Mouse (Mus musculus) intestine, embryonic 14.5 days (tissue): ENCODE results near the gene Klk4. TPM values are rescaled to one million over a fixed set of nuclear protein-coding genes. Genes with fewer than 3 reads are reported as not detected.

ENCODE experiments used
- ATAC-seq: fragments of 200-750 bp; cut with Nextera tagmentation; replicated peaks from 2 replicates; pipeline ENCODE4 v1.8.0; 2017; ENCODE audit warnings: low read depth, moderate number of reproducible peaks, moderate TSS enrichment, moderate library complexity; ENCODE audit not compliant: low FRiP score, low TSS enrichment
- DNase-seq: peaks from one replicate; pipeline ENCODE4 v3.0.0-alpha.2; 2018; ENCODE audit warnings: low spot score
- H3K27ac ChIP-seq: fragments of 300-500 bp; sonication (generic); 2 replicates; pipeline ENCODE4 v1.5.1; 2014; ENCODE audit warnings: low read depth, mild to moderate bottlenecking, control low read depth
- H3K27me3 ChIP-seq: fragments of 300-500 bp; sonication (generic); replicated peaks from 2 replicates; pipeline ENCODE4 v1.6.1; 2014; ENCODE audit warnings: low read length, control low read depth; ENCODE audit not compliant: control insufficient read depth, insufficient read depth
- H3K36me3 ChIP-seq: fragments of 300-500 bp; sonication (generic); 2 replicates; pipeline ENCODE4 v1.6.1; 2014; ENCODE audit warnings: low read length, control low read depth; ENCODE audit not compliant: control insufficient read depth, insufficient read depth
- H3K4me1 ChIP-seq: fragments of 300-500 bp; sonication (generic); replicated peaks from 2 replicates; pipeline ENCODE4 v1.6.1; 2014; ENCODE audit warnings: low read length, control low read depth, mixed read lengths; ENCODE audit not compliant: control insufficient read depth, insufficient read depth
- H3K4me2 ChIP-seq: fragments of 300-500 bp; sonication (generic); 2 replicates; pipeline ENCODE4 v1.6.1; 2014; ENCODE audit warnings: low read length
- H3K4me3 ChIP-seq: fragments of 300-500 bp; sonication (generic); 2 replicates; pipeline ENCODE4 v1.5.1; 2014; ENCODE audit warnings: low read depth, low read length, control low read depth, mixed read lengths
- H3K9ac ChIP-seq: fragments of 300-500 bp; sonication (generic); 2 replicates; pipeline ENCODE4 v1.6.1; 2014; ENCODE audit warnings: mild to moderate bottlenecking, low read length
- H3K9me3 ChIP-seq: fragments of 300-500 bp; sonication (generic); 2 replicates; pipeline ENCODE4 v1.6.1; 2016; ENCODE audit warnings: low read length, control low read depth; ENCODE audit not compliant: control insufficient read depth
- WGBS: fragments of 180-500 bp; shearing (Covaris S2); extraction: QIAGEN DNeasy Blood & Tissue Kit; methylation state at CpG from one replicate; pipeline ENCODE4 v1.1.7; 2014; 5-methylcytosine and 5-hydroxymethylcytosine counted together
- polyA plus RNA-seq: library from polyadenylated mRNA; unstranded; fragments of >200 nt; fragmentation: Nextera tagmentation; extraction: Ambion mirVana; gene quantifications from 2 replicates; pipeline ENCODE4 v1.2.1, GENCODE M21; 2014

Klk4 gene
- polyA plus RNA-seq, 1 experiment from 2014 or later, result not detected

GRCm38 (mm10) chr7:43891788-43892187 lies 10.8 kb downstream of the Klk4 start:
- no peak for DNase-seq
- no peak overlapping the region for H3K4me2 ChIP-seq
- no peaks in the 10 kb centered on the region for H3K9me3 ChIP-seq
- no peaks in the 10 kb centered on the region for H3K36me3 ChIP-seq
- no peak overlapping the region for H3K27ac ChIP-seq
- 33% methylated on average over 3 of the region's 3 CpGs for WGBS
- H3K9ac ChIP-seq, result no peak overlapping the region
- ATAC-seq, result no peak
- no peaks in the 10 kb centered on the region for H3K4me1 ChIP-seq
- no peaks in the 10 kb centered on the region for H3K27me3 ChIP-seq
- no peak overlapping the region for H3K4me3 ChIP-seq

- Histone ChIP-seq H3K4me3 (no peak overlapping the region), H3K27ac (no peak overlapping the region), H3K4me1 (no peaks in the 10 kb centered on the region), H3K36me3 (no peaks in the 10 kb centered on the region), H3K4me2 (no peak overlapping the region), H3K9ac (no peak overlapping the region), H3K27me3 (no peaks in the 10 kb centered on the region), H3K9me3 (no peaks in the 10 kb centered on the region)
- 18% methylated on average over 1 of the region's 1 CpGs for WGBS
- peak; percentile 89 for ATAC-seq
- DNase-seq, result peak; percentile 97
Observed at GRCm38 (mm10) chr7:43894836-43895235, 13.9 kb downstream of the Klk4 start.

DNA sequence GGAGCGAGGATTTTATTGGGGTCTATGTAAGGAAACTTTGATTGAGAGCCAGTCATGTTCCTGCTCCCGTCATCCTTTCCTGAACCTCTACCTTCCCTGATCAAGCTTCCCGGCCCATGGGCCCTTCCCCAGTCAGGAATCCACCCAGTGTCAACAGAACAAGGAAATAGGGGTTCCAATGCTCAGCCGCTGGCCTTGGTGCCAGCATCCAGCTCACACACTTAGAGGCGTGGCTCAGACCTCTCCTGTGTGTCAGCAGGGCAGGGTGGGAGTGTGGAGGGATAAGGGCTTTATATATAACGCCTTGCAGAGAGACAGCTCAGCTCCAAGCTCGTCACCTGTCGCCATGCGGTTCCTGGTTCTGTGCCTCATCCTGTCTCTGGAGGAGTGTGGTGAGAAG lies 33.9 kb downstream of the Klk4 start:
- Histone ChIP-seq H3K36me3 (no peaks in the 10 kb centered on the region), H3K27me3 (no peaks in the 10 kb centered on the region), H3K9ac (no peak overlapping the region), H3K9me3 (no peaks in the 10 kb centered on the region), H3K4me3 (no peak overlapping the region), H3K4me2 (no peak overlapping the region), H3K27ac (no peak overlapping the region), H3K4me1 (no peaks in the 10 kb centered on the region)
- DNase-seq (no peak), ATAC-seq (peak; percentile 78)
- WGBS, result 50% methylated on average over 9 of the region's 9 CpGs

DNA sequence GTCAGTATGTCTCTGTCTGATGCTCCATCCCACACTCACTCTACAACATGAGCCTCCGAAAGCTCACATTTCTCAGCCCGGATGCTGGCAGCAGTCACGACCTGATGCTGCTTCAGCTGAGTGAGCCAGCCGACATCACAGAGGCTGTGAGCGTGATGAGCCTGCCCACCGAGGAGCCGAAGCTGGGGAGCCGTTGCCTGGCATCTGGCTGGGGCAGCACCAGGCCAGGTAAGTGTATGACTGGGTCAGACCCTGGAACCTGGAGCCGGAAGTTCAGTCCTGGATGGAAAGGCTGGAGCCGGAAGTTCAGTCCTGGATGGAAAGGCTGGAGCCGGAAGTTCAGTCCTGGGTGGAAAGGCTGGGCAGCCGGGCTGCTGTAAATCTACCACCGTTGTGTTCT lies 37.5 kb downstream of the Klk4 start:
- Histone ChIP-seq H3K27ac (no peak overlapping the region), H3K9ac (no peak overlapping the region), H3K27me3 (no peaks in the 10 kb centered on the region), H3K4me2 (no peak overlapping the region), H3K36me3 (no peaks in the 10 kb centered on the region), H3K9me3 (no peaks in the 10 kb centered on the region), H3K4me3 (no peak overlapping the region), H3K4me1 (no peaks in the 10 kb centered on the region)
- no peak for DNase-seq
- WGBS, result 80% methylated on average over 13 of the region's 13 CpGs
- ATAC-seq, result no peak

DNA sequence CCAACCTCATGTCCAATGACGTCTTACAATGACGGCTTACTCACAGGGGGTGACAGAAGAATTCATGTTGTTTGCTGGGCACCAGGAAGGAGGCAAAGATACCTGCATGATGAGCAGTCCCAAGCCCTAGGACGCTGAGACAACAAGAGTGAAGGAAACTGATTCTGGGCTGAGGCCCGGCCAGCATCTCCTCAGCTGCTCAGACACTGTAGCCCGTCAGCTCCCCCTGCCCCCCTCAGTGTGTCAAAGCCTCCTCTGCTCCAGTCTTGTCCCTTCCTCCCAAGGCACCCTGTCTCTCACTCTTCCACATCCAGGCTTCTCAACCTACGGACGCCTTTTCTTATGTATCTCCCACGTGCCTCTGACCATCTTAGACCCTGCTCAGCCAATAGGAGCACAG lies 37.9 kb downstream of the Klk4 start:
- DNase-seq, result no peak
- no peaks in the 10 kb centered on the region for H3K4me1 ChIP-seq
- no peak overlapping the region for H3K4me3 ChIP-seq
- H3K9me3 ChIP-seq, result no peaks in the 10 kb centered on the region
- no peaks in the 10 kb centered on the region for H3K27me3 ChIP-seq
- ATAC-seq, result no peak
- H3K27ac ChIP-seq, result no peak overlapping the region
- no peak overlapping the region for H3K9ac ChIP-seq
- no peak overlapping the region for H3K4me2 ChIP-seq
- H3K36me3 ChIP-seq, result no peaks in the 10 kb centered on the region
- 73% methylated on average over 8 of the region's 8 CpGs for WGBS

GRCm38 (mm10) chr7:43919559-43920451 lies 38.8 kb downstream of the Klk4 start:
- ATAC-seq (peak; percentile 91), DNase-seq (peak; percentile 75)
- H3K36me3 ChIP-seq, result no peaks in the 10 kb centered on the region
- no peak overlapping the region for H3K27ac ChIP-seq
- H3K27me3 ChIP-seq, result no peaks in the 10 kb centered on the region
- no peak overlapping the region for H3K4me3 ChIP-seq
- no peak overlapping the region for H3K9ac ChIP-seq
- no peak overlapping the region for H3K4me2 ChIP-seq
- WGBS, result 26% methylated on average over 14 of the region's 14 CpGs
- no peaks in the 10 kb centered on the region for H3K9me3 ChIP-seq
- H3K4me1 ChIP-seq, result no peaks in the 10 kb centered on the region

GRCm38 (mm10) chr7:43920582-43920981 lies 39.6 kb downstream of the Klk4 start:
- WGBS, result 94% methylated on average over 3 of the region's 3 CpGs
- no peak overlapping the region for H3K9ac ChIP-seq

GRCm38 (mm10) chr7:43921087-43921486 lies 40.1 kb downstream of the Klk4 start:
- Histone ChIP-seq H3K4me3 (no peak overlapping the region), H3K27me3 (no peaks in the 10 kb centered on the region), H3K27ac (no peak overlapping the region), H3K4me1 (no peaks in the 10 kb centered on the region), H3K36me3 (no peaks in the 10 kb centered on the region), H3K9ac (no peak overlapping the region), H3K9me3 (no peaks in the 10 kb centered on the region), H3K4me2 (no peak overlapping the region)
- DNase-seq, result no peak
- ATAC-seq, result no peak
- 88% methylated on average over 6 of the region's 6 CpGs for WGBS

More at GRCm38 (mm10) chr7:43920582-43920981, 39.6 kb downstream of the Klk4 start:
- no peak overlapping the region for H3K27ac ChIP-seq
- H3K4me1 ChIP-seq, result no peaks in the 10 kb centered on the region
- no peaks in the 10 kb centered on the region for H3K36me3 ChIP-seq
- no peaks in the 10 kb centered on the region for H3K9me3 ChIP-seq
- no peak overlapping the region for H3K4me3 ChIP-seq
- H3K4me2 ChIP-seq, result no peak overlapping the region
- no peaks in the 10 kb centered on the region for H3K27me3 ChIP-seq
- no peak for ATAC-seq
- no peak for DNase-seq

GRCm38 (mm10) chr7:43921941-43922340 lies 41.0 kb downstream of the Klk4 start:
- Histone ChIP-seq H3K4me2 (no peak overlapping the region), H3K4me1 (no peaks in the 10 kb centered on the region), H3K9ac (no peak overlapping the region), H3K9me3 (no peaks in the 10 kb centered on the region), H3K27me3 (no peaks in the 10 kb centered on the region), H3K36me3 (no peaks in the 10 kb centered on the region), H3K27ac (no peak overlapping the region), H3K4me3 (no peak overlapping the region)
- 88% methylated on average over 2 of the region's 2 CpGs for WGBS
- DNase-seq (no peak), ATAC-seq (no peak)
